Mouse (Mus musculus): Measurements from ENCODE around the gene Dync1h1. TPM values are rescaled to one million over a fixed set of nuclear protein-coding genes. Genes with fewer than 3 reads are reported as not detected.
A peak's percentile ranks its signal among the peaks of the same experiment; 100 is the strongest.

The Dync1h1 gene
- polyA plus RNA-seq, 1 experiment: 214 TPM

- TF ChIP-seq POLR2A (IDR thresholded peaks at IDR 0.05; ENCODE audit: control insufficient read depth, low read depth, low read length): no peak
- no peak for TF ChIP-seq CTCF (IDR thresholded peaks at IDR 0.05; ENCODE audit: control insufficient read depth, insufficient read depth, insufficient replicate concordance, low read depth, low read length)
- no peaks in the 10 kb centered on the region for H3K4me1 ChIP-seq (ENCODE audit: control insufficient read depth, insufficient read depth, low read length)
- peaks cover 8% of the 10 kb centered on the region for H3K36me3 ChIP-seq (ENCODE audit: control insufficient read depth, insufficient read depth, low read length)
- no peak overlapping the region for H3K27ac ChIP-seq (ENCODE audit: control insufficient read depth, insufficient read depth, low read depth, low read length)
- H3K4me3 ChIP-seq (ENCODE audit: control insufficient read depth, low read depth, low read length): no peak overlapping the region
- no peaks in the 10 kb centered on the region for H3K27me3 ChIP-seq (ENCODE audit: control insufficient read depth, insufficient read depth, low read length)
Measured at GRCm38 (mm10) chr12:110650241-110650641, 49.0 kb downstream of the Dync1h1 start.

- H3K27me3 ChIP-seq (ENCODE audit: control insufficient read depth, insufficient read depth, low read length): no peaks in the 10 kb centered on the region
- TF ChIP-seq CTCF (IDR thresholded peaks at IDR 0.05; ENCODE audit: control insufficient read depth, insufficient read depth, insufficient replicate concordance, low read depth, low read length) (no peak), POLR2A (IDR thresholded peaks at IDR 0.05; ENCODE audit: control insufficient read depth, low read depth, low read length) (no peak)
- peaks cover 3% of the 10 kb centered on the region for H3K36me3 ChIP-seq (ENCODE audit: control insufficient read depth, insufficient read depth, low read length)
- no peak overlapping the region for H3K27ac ChIP-seq (ENCODE audit: control insufficient read depth, insufficient read depth, low read depth, low read length)
- no peaks in the 10 kb centered on the region for H3K4me1 ChIP-seq (ENCODE audit: control insufficient read depth, insufficient read depth, low read length)
- no peak overlapping the region for H3K4me3 ChIP-seq (ENCODE audit: control insufficient read depth, low read depth, low read length)
Measured at GRCm38 (mm10) chr12:110651464-110651863, 50.2 kb downstream of the Dync1h1 start.

GRCm38 (mm10) chr12:110661746-110662145 is 60.5 kb downstream of the Dync1h1 start:
- Histone ChIP-seq H3K27me3 (ENCODE audit: control insufficient read depth, insufficient read depth, low read length) (no peaks in the 10 kb centered on the region), H3K36me3 (ENCODE audit: control insufficient read depth, insufficient read depth, low read length) (peaks cover 1% of the 10 kb centered on the region), H3K27ac (ENCODE audit: control insufficient read depth, insufficient read depth, low read depth, low read length) (no peak overlapping the region), H3K4me1 (ENCODE audit: control insufficient read depth, insufficient read depth, low read length) (no peaks in the 10 kb centered on the region), H3K4me3 (ENCODE audit: control insufficient read depth, low read depth, low read length) (no peak overlapping the region)
- TF ChIP-seq CTCF (IDR thresholded peaks at IDR 0.05; ENCODE audit: control insufficient read depth, insufficient read depth, insufficient replicate concordance, low read depth, low read length): no peak
- no peak for TF ChIP-seq POLR2A (IDR thresholded peaks at IDR 0.05; ENCODE audit: control insufficient read depth, low read depth, low read length)

- no peaks in the 10 kb centered on the region for H3K27me3 ChIP-seq (ENCODE audit: control insufficient read depth, insufficient read depth, low read length)
- H3K27ac ChIP-seq (ENCODE audit: control insufficient read depth, insufficient read depth, low read depth, low read length): no peak overlapping the region
- no peak overlapping the region for H3K4me3 ChIP-seq (ENCODE audit: control insufficient read depth, low read depth, low read length)
- H3K36me3 ChIP-seq (ENCODE audit: control insufficient read depth, insufficient read depth, low read length): peaks cover 1% of the 10 kb centered on the region
- no peaks in the 10 kb centered on the region for H3K4me1 ChIP-seq (ENCODE audit: control insufficient read depth, insufficient read depth, low read length)
- TF ChIP-seq CTCF (IDR thresholded peaks at IDR 0.05; ENCODE audit: control insufficient read depth, insufficient read depth, insufficient replicate concordance, low read depth, low read length) (no peak), POLR2A (IDR thresholded peaks at IDR 0.05; ENCODE audit: control insufficient read depth, low read depth, low read length) (no peak)
Measured at GRCm38 (mm10) chr12:110667466-110668077, 66.3 kb downstream of the Dync1h1 start.

- H3K4me1 ChIP-seq (ENCODE audit: control insufficient read depth, insufficient read depth, low read length): no peaks in the 10 kb centered on the region
- no peaks in the 10 kb centered on the region for H3K27me3 ChIP-seq (ENCODE audit: control insufficient read depth, insufficient read depth, low read length)
- no peak overlapping the region for H3K27ac ChIP-seq (ENCODE audit: control insufficient read depth, insufficient read depth, low read depth, low read length)
- H3K4me3 ChIP-seq (ENCODE audit: control insufficient read depth, low read depth, low read length): no peak overlapping the region
- no peaks in the 10 kb centered on the region for H3K36me3 ChIP-seq (ENCODE audit: control insufficient read depth, insufficient read depth, low read length)
- TF ChIP-seq CTCF (IDR thresholded peaks at IDR 0.05; ENCODE audit: control insufficient read depth, insufficient read depth, insufficient replicate concordance, low read depth, low read length) (peak; percentile 36; the same call in 1 of the 2 replicates), POLR2A (IDR thresholded peaks at IDR 0.05; ENCODE audit: control insufficient read depth, low read depth, low read length) (no peak)
Measured at GRCm38 (mm10) chr12:110674243-110674642, 73.0 kb downstream of the Dync1h1 start.

- peak overlapping the region; percentile 83 for H3K4me3 ChIP-seq (ENCODE audit: control insufficient read depth, low read depth, low read length)
- no peak overlapping the region for H3K27ac ChIP-seq (ENCODE audit: control insufficient read depth, insufficient read depth, low read depth, low read length)
- no peaks in the 10 kb centered on the region for H3K27me3 ChIP-seq (ENCODE audit: control insufficient read depth, insufficient read depth, low read length)
- H3K36me3 ChIP-seq (ENCODE audit: control insufficient read depth, insufficient read depth, low read length): no peaks in the 10 kb centered on the region
- TF ChIP-seq POLR2A (IDR thresholded peaks at IDR 0.05; ENCODE audit: control insufficient read depth, low read depth, low read length) (peak; percentile 23; the same call in 1 of the 2 replicates), CTCF (IDR thresholded peaks at IDR 0.05; ENCODE audit: control insufficient read depth, insufficient read depth, insufficient replicate concordance, low read depth, low read length) (no peak)
- H3K4me1 ChIP-seq (ENCODE audit: control insufficient read depth, insufficient read depth, low read length): no peaks in the 10 kb centered on the region
Measured at GRCm38 (mm10) chr12:110681191-110681590, 79.9 kb downstream of the Dync1h1 start.

- H3K27ac ChIP-seq (ENCODE audit: control insufficient read depth, insufficient read depth, low read depth, low read length): peak overlapping the region; percentile 88
- TF ChIP-seq POLR2A (IDR thresholded peaks at IDR 0.05; ENCODE audit: control insufficient read depth, low read depth, low read length): no peak
- TF ChIP-seq CTCF (IDR thresholded peaks at IDR 0.05; ENCODE audit: control insufficient read depth, insufficient read depth, insufficient replicate concordance, low read depth, low read length): no peak
- H3K36me3 ChIP-seq (ENCODE audit: control insufficient read depth, insufficient read depth, low read length): no peaks in the 10 kb centered on the region
- peak overlapping the region; percentile 86 for H3K4me3 ChIP-seq (ENCODE audit: control insufficient read depth, low read depth, low read length)
- no peaks in the 10 kb centered on the region for H3K4me1 ChIP-seq (ENCODE audit: control insufficient read depth, insufficient read depth, low read length)
- no peaks in the 10 kb centered on the region for H3K27me3 ChIP-seq (ENCODE audit: control insufficient read depth, insufficient read depth, low read length)
Measured at GRCm38 (mm10) chr12:110681878-110682277, 80.6 kb downstream of the Dync1h1 start.
